Mouse (Mus musculus): ENCODE results near the gene Usb1. TPM values are rescaled to one million over a fixed set of nuclear protein-coding genes. Genes with fewer than 3 reads are reported as not detected.

The Usb1 gene
- total and polyA plus RNA-seq, 3 experiments = 36.2 to 52.5 TPM; not detected in 1

- H3K4me3 ChIP-seq (ENCODE audit: control insufficient read depth in 1 of 2, insufficient read depth in 1 of 2, low read depth in 2 of 2, low read length in 2 of 2) = no peak overlapping the region
- H3K36me3 ChIP-seq (ENCODE audit: control insufficient read depth in 1 of 2, insufficient read depth in 2 of 2, low read length in 2 of 2) = peaks cover 0 to 7% of the 10 kb centered on the region in 2 experiments; a peak in 2 of 4 replicates
- no peaks in the 10 kb centered on the region for H3K9me3 ChIP-seq (replicated peaks; ENCODE audit: insufficient read depth, low read length)
- H3K27me3 ChIP-seq (ENCODE audit: control insufficient read depth in 1 of 2, insufficient read depth in 2 of 2, low read length in 2 of 2) = no peaks in the 10 kb centered on the region
- no peak overlapping the region for H3K9ac ChIP-seq (ENCODE audit: control insufficient read depth, low read depth, low read length, poor library complexity, severe bottlenecking)
- no peak overlapping the region for H3K27ac ChIP-seq (ENCODE audit: control insufficient read depth, low read depth, low read length)
- peaks cover 4 to 11% of the 10 kb centered on the region in 2 experiments; a peak in 2 of 4 replicates for H3K4me1 ChIP-seq (ENCODE audit: control insufficient read depth in 1 of 2, insufficient read depth in 2 of 2, low read length in 2 of 2)
- TF ChIP-seq JUND (IDR thresholded peaks at IDR 0.05; ENCODE audit: low read depth, low read length) (no peak), TBP (IDR thresholded peaks at IDR 0.05; ENCODE audit: low read depth, low read length) (no peak), ELF1 (IDR thresholded peaks at IDR 0.05; ENCODE audit: low read depth, low read length) (no peak), MAFK (IDR thresholded peaks at IDR 0.05; ENCODE audit: borderline replicate concordance, low read depth, low read length) (no peak), MXI1 (IDR thresholded peaks at IDR 0.05; ENCODE audit: low read depth, low read length) (no peak)
- peaks cover 7% of the 10 kb centered on the region; the same call in 1 of the 2 replicates for H3K79me2 ChIP-seq (ENCODE audit: control insufficient read depth, insufficient read depth, low read length, poor library complexity)
- no peak for DNase-seq (ENCODE audit: low read depth, low spot score)
Measured at GRCm38 (mm10) chr8:95327866-95328465, 4.1 kb upstream of the Usb1 start.

- H3K27ac ChIP-seq (ENCODE audit: control insufficient read depth, low read depth, low read length) = no peak overlapping the region
- H3K9ac ChIP-seq (ENCODE audit: control insufficient read depth, low read depth, low read length, poor library complexity, severe bottlenecking) = no peak overlapping the region
- peaks cover 7% of the 10 kb centered on the region; the same call in 1 of the 2 replicates for H3K79me2 ChIP-seq (ENCODE audit: control insufficient read depth, insufficient read depth, low read length, poor library complexity)
- peak; percentile 45 for DNase-seq (ENCODE audit: low read depth, low spot score)
- H3K27me3 ChIP-seq (ENCODE audit: control insufficient read depth in 1 of 2, insufficient read depth in 2 of 2, low read length in 2 of 2) = no peaks in the 10 kb centered on the region
- peaks cover 4 to 15% of the 10 kb centered on the region in 2 experiments; a peak in 2 of 4 replicates for H3K4me1 ChIP-seq (ENCODE audit: control insufficient read depth in 1 of 2, insufficient read depth in 2 of 2, low read length in 2 of 2)
- TF ChIP-seq BHLHE40 (IDR thresholded peaks at IDR 0.05; ENCODE audit: borderline replicate concordance, low read depth, low read length) = no peak
- peak; percentile 68 for TF ChIP-seq GATA1 (IDR thresholded peaks at IDR 0.05; ENCODE audit: low read depth, low read length)
- no peak for TF ChIP-seq ZNF384 (IDR thresholded peaks at IDR 0.05; ENCODE audit: low read depth, low read length)
- TF ChIP-seq MXI1 (IDR thresholded peaks at IDR 0.05; ENCODE audit: low read depth, low read length) = 0 out of 2 replicates have a peak, but pooled peaks have one; percentile 32
- no peak for TF ChIP-seq NELFE (IDR thresholded peaks at IDR 0.05; ENCODE audit: low read depth, low read length)
- peak; percentile 57; the same call in 1 of the 2 replicates for TF ChIP-seq MYB (IDR thresholded peaks at IDR 0.05; ENCODE audit: low read depth, low read length)
- TF ChIP-seq MAFK (IDR thresholded peaks at IDR 0.05; ENCODE audit: borderline replicate concordance, low read depth, low read length) = peak; percentile 30; the same call in 1 of the 2 replicates
- peak; percentile 56 for TF ChIP-seq TAL1 (IDR thresholded peaks at IDR 0.05; ENCODE audit: low read length)
- peak; percentile 73; the same call in 1 of the 2 replicates for TF ChIP-seq MEF2A (IDR thresholded peaks at IDR 0.05; ENCODE audit: extremely low read depth, insufficient replicate concordance, low read depth, low read length, poor library complexity, severe bottlenecking)
- peak; percentile 49; the same call in 1 of the 2 replicates for TF ChIP-seq ETS1 (IDR thresholded peaks at IDR 0.05; ENCODE audit: low read depth, low read length)
- TF ChIP-seq KAT2A (conservative IDR thresholded peaks at IDR 0.05; ENCODE audit: low read depth, low read length) = no peak
- peak; percentile 44; the same call in 1 of the 2 replicates for TF ChIP-seq MAZ (IDR thresholded peaks at IDR 0.05; ENCODE audit: low read depth, low read length)
- TF ChIP-seq SIN3A (IDR thresholded peaks at IDR 0.05; ENCODE audit: low read length) = peak; percentile 56; the same call in 1 of the 2 replicates
- TF ChIP-seq RCOR1 (IDR thresholded peaks at IDR 0.05; ENCODE audit: low read depth, low read length) = peak; percentile 99
- TF ChIP-seq EP300 (IDR thresholded peaks at IDR 0.05; ENCODE audit: low read depth in 1 of 2, low read length in 2 of 2) = peak; percentile 72 to 88
- TF ChIP-seq SMC3 (IDR thresholded peaks at IDR 0.05; ENCODE audit: low read depth, low read length) = no peak
- TF ChIP-seq TCF12 (IDR thresholded peaks at IDR 0.05; ENCODE audit: low read depth, low read length) = peak; percentile 73; the same call in 1 of the 2 replicates
- H3K4me3 ChIP-seq (ENCODE audit: control insufficient read depth in 1 of 2, insufficient read depth in 1 of 2, low read depth in 2 of 2, low read length in 2 of 2) = no peak overlapping the region; a peak in 1 of 4 replicates
- H3K36me3 ChIP-seq (ENCODE audit: control insufficient read depth in 1 of 2, insufficient read depth in 2 of 2, low read length in 2 of 2) = peaks cover 0 to 9% of the 10 kb centered on the region in 2 experiments; a peak in 3 of 4 replicates
- H3K9me3 ChIP-seq (replicated peaks; ENCODE audit: insufficient read depth, low read length) = no peaks in the 10 kb centered on the region
Measured at GRCm38 (mm10) chr8:95330367-95330766, 1.7 kb upstream of the Usb1 start.

All from MEL (cell line).